Mouse (Mus musculus): Measurements from ENCODE around the gene Pld5.

Gene Pld5
- long read RNA-seq, experiment 1, partial matches to known transcripts = 1 of 1 reads
- long read RNA-seq, experiment 1, other reads (novel, unspliced or antisense) = 0 of 1 reads
- long read RNA-seq, experiment 2 = 0 reads

DNA sequence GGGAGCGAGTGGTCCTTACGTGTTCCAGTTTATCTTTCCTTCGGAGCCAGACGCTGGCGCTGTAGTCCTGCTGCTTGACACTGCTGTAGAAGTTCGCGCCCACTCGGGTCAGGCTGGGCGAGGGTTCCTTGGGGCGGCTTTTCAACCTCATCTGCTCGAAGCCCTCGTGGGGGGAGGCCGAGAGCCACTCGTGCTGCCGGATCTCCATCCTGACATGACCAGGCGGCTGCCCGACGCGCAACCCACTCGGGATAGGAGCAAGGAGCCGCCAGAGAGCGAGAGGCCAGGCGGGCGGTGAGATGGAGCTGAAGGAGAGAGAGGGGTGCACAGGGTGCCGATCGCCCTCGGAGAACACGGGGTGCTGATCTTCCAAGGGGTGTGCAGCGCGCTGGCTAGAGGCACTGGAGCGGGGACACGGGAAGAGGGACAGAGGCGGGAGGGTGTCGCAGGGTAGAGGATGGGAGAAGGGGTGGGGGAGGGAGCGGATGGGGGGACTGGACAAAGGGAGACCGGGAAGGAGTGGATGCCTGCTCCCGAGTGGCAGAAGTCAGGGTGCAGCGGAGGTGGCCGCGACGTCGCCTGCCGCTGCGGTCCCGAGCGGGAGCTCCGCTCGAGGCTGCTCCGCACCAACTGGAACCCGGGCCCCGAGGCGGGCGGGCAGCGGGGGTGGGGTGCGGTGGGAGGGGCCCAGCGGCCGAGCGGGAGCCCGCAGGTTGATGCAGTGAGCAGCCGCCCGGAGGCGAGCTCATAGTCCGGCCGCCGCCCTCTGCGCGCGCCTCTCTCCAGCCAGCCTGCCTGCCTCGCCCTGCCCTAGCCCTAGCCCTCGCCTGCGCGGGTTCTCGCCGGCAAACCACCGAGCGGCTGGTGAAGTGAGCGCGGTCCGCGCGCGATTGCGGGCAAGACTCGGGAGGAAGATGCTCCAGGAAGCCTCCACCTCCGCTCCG is at the start of gene Pld5:
Gene Pld5 (minus strand): TSS at position 646 of the 944 bp plus-strand sequence.
- intact Hi-C loops (cut with DNase I) = no loop called here

DNA sequence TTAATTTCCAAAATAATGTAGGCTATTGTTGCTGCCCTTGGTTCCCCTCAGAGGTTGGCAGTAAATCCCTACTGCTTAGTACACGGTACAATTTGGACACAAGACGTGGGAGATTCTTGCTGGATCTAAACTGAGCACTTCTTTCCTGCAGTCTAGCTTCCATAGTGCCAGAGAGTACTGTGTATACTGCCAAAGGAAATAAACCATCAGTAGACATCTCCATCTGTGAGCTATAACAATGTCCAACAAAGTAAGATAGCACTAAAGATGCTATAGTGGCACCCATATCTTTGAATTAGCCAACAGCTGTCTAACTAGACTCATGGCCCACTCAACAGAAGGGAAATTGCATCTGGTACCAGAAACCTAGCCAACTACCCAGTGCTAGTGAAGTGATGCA is 40.0 kb upstream of the Pld5 start:
- intact Hi-C loops (cut with DNase I) = no loop called here

DNA sequence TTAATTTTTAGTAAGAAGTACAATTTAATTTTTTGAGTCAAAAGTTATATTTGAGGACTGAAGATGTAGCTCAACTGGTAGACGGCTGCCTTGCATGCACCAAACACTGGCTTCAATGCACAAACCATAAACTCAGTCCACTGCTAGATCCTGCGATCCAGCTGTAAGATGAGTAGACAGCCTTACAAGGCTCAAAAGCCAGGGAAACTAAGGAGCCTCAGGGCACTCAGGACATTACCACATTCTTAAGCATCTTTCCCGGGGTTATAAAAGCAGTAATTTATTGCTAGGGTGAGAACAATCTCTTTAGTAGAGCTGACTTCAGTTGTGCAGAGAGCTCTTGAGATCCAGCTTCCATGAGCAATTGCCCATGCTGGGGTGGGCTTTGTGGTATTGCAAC is 35.1 kb upstream of the Pld5 start:
- intact Hi-C loops (cut with DNase I) = no loop called here

DNA sequence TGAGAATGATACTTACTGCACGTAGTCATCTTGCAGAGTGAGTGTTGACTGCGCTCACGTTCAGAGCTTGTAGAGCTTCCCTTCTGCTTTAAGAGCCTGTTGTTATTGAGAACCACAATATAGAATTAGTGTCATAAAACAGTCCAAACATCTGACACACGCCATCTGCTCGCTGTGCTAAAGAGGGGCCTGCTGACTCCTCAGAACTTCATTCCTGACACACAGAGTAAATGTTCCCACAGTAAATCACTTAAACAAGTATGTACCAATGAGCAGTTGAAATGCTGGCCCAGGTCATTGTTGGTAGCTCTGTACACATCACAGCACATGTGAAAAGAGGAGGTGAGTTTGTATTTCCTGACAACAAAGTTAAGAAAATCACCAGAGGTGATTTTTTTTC is 14.3 kb upstream of the Pld5 start:
- intact Hi-C loops (cut with DNase I) = no loop called here

DNA sequence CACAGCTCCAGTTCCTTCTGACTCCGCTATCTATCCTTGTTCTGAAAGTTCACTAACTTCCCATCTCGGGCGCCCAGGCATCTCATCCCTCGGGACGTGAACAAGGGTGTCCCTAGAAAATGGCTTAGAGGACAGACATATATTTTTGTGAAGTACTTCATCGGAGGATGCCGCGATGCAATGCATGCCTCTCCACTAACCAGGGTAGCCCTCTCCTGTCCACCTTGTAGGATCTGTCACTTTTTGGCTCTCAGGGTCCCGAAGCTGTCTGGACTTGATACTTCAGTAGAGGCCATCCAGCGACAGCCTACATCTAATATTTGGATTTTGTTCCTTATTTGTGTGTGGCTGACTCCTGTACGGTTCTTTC is 484 bp upstream of the Pld5 start:
- intact Hi-C loops (cut with DNase I) = no loop called here

DNA sequence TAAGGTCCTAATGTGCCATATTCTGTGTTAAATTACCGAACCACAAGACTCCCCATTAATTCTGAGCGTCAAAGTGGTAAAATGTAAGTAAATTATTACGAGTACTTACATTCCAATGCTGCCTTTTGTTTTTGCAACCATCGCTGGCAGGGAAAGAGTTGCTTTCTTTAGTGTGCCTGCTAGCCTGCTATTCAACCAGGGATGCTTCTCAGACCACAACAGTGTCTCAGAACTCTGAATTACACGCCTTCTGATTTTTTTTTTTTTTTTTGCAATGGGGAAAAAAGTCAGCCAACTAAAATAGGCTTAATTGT is 26.4 kb downstream of the Pld5 start:
- intact Hi-C loops (cut with DNase I) = no loop called here

DNA sequence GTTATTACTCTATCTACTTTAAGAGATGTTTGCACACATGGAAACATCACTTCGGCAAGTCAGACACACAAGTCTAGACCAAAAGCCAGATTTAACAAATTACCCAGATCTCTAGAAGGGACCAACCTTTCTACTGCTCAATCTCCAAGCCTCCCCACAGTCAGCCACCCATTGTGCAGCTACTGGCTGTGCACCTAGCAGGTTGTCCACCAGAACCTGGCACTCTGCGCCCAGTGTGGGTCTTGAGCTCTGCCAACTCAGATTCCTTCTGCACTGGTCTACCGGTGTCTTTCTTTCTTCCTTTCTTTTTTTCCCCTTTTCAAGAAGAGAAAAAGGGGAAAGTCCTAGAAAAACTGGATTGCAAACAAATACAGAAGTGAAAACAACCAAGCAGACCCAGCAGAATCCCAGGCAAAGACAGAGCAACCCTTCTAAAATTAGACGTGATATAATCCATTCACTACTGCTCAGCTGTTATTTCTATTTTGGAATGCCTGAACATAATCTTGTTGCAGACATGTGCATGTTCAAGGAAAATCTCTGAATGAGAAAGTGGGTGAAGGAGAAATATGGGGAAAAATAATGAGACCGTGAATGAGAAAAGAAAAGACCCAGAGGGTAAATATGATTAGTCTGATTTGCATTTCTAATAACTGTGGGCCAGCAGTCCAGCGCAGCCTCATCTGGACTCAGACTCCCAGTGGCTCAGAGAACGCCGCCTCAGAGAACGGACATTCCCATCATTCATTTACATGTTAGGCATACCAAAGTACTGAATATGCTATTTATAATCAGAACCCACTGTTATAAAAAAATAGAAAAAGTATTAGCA is 27.0 kb downstream of the Pld5 start:
- intact Hi-C loops (cut with DNase I) = no loop called here

DNA sequence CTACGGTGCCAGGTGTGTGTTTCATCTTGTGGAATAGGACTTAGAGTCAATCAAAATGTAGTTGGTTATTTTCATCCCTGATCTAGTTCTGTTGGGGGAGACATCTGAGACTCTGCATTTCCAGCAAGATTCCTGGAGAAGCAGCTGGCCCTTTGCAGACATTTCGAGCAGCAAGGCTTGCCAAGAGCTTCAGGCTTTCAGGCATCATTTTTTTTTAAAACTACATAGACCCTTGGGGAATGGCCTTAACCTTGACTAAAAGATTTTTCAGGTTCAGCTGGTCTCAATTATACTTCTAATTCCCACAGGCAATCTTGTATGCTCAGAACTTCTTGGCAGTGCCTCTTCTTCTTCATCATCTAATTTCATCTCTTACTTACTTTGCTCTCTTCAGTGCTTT is 35.9 kb downstream of the Pld5 start:
- intact Hi-C loops (cut with DNase I) = no loop called here

DNA sequence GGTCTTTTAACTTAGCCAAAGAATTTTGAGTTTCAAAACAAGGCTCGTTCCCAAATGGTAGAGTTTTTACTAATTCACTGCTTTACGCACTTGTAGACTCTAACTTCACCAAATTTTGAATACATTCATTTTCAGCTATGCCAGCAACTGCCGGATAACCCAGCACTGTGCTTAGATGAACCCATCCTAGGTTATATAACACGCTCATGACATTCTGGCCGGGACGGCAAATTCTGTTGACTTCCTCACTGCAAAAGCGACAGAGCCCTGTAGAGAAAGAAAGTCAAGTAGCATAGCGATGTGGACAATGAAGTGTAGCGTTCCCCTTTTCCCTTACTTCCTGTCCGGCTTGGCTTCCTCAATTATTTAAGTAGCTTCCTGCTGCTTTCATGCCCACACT is 51.3 kb downstream of the Pld5 start:
- intact Hi-C loops (cut with DNase I) = loop anchor here (5.0 to 10.0 kb wide), 3 partner anchors 286 to 641 kb away; no protein-coding TSS in a partner anchor

DNA sequence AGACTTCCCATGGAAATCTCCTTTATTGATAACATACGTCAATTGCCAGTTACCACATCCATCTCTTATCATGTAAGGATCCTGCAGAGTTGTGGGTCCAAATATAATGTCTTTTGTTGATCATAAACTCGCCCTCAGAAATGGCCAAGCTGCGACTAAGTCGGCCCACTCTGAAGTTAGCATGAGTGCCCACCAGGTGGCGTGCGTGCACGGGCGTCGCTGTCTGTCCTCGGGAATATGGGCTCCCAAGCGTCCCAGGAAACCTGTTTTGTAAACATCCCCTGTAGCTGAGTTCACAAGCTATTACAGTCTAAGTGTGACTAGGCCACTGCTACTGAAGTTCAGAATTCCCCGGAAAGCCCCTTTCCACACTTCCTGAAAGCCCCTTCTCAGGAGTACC is 51.9 kb downstream of the Pld5 start:
- intact Hi-C loops (cut with DNase I) = loop anchor here (5.0 to 10.0 kb wide), 3 partner anchors 286 to 642 kb away; no protein-coding TSS in a partner anchor

DNA sequence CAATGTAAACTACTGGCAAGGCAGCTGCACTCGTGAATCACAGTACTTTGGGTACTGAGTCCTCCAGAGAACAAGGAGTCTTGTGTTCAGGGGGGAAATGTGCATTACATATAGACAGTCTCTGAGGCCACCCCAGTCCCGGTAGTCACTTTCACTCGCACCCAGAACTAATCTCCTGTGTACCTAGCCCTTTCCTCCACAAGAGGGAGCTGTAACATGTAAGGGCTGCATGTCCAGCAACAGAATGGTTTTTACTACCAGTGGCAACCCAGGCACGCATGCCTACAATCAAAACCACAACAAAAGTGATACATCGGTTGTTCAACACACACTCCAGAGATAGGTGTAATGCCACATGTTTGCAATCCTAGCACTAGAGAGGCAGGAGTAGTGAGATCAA is 56.9 kb downstream of the Pld5 start:
- intact Hi-C loops (cut with DNase I) = no loop called here

DNA sequence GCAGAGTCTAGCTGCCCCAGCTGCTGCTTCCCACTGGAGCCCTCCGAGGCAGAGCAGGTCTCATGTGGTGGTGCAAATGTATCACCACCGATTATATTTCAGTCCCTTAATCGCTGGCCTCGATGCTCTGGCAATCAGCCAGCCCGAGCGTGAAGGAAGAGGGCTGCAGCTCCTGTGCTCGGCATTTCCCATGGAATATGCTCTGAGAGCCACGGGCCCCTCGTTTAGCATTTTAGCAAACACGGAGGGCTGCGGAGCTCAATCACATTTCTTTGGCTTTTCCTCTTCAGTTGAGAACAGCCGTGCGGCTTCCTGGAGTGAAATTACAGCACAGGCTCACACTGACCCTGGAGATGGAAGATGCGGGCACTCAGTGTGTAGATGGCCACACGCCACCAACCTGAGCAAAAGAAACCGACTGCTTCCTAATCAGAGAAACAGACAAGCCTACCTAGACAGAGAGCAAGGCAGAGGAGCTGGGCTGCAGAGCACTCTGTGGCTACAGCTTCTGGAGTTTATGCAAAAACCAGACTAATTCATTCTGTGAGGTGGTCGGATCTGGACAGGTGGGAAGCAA is 61.4 kb downstream of the Pld5 start:
- intact Hi-C loops (cut with DNase I) = no loop called here

DNA sequence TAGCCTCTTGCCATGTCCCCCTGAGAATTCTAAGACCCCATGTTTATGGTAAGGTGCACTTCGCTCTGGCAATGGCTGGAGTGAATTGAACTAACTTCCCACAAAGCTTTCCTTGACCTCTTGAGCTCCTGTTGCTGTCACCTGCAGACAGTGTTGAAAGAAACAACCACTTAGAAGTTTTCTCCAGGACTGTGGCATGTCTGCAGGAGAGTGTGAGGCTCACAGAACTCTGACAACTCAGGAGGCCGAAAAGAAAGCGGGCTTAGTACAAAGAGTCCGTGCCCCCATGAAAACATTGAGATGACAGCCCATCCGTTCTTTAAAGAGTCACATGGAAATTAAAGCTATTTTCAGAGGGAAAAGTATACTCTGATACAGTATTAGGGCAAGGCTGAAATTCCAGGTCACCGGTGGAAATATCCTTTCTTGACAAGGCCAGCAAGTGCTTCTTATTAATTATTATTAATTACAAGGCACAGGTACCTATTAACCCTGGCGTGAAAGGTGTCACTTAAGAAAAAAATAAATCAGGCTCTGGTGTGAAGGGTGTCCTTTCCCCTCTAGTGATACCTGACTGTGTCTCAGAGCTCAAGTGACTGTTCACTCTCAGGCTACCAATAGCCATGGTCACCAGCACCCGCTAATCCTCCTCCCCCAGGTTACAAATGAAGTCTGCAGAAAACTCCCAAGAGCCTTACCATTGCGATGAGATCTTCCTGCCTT is 62.0 kb downstream of the Pld5 start:
- intact Hi-C loops (cut with DNase I) = no loop called here

DNA sequence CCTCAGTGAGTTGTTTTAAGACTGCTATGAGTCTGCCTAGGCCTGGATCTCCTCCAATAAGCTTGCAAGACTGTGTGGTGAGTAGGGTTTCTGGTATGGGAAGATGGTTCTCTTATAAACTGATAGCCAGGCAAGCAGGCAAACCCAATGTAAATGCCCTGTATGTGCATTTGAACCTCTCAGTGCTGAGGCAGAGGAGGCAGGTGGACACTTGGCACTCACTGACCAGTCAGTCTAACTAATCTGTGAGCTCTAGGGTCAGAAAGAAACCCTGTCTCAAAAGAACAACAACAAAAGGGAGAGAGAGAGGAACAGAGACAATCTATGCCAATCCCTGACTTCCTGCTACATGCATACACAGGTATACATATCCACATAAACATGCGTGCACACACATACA is 64.3 kb downstream of the Pld5 start:
- intact Hi-C loops (cut with DNase I) = no loop called here

DNA sequence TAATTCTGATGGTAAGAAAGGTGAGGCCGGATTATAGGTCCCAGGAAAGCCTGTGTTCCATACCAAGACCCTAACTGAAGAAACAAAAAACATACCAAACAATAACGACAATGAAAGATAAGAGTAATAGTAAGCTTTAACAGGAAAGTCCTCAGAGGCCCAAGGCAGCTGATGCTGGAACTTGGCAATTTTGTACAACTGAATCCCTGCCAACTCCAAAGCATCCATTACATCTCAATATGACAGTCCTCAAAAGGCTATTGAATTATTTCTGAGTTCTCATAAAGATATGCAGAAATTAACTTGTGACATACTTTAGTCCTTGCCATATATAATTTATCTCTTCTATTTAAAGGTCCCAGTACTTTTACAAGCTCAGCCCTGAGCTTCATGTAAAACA is 67.1 kb downstream of the Pld5 start:
- intact Hi-C loops (cut with DNase I) = no loop called here

DNA sequence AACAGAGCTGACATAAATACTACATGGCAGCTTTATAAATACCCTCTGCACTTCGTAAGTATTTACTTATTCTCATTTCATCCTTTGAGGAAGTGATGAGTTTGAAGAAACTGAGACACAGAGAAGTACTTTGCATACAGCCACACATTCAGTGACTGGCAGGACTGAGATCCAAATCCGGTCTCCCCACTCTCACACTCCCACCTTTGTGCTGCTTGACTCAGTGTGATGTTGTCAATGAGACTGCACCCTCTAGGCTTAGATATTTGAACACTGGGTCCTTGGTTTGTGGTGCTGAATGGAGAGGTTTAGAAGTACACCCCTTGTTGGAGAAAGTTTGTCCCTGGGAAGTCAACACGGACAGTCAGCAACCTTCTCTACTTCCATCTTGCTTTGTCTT is 72.8 kb downstream of the Pld5 start:
- intact Hi-C loops (cut with DNase I) = no loop called here

DNA sequence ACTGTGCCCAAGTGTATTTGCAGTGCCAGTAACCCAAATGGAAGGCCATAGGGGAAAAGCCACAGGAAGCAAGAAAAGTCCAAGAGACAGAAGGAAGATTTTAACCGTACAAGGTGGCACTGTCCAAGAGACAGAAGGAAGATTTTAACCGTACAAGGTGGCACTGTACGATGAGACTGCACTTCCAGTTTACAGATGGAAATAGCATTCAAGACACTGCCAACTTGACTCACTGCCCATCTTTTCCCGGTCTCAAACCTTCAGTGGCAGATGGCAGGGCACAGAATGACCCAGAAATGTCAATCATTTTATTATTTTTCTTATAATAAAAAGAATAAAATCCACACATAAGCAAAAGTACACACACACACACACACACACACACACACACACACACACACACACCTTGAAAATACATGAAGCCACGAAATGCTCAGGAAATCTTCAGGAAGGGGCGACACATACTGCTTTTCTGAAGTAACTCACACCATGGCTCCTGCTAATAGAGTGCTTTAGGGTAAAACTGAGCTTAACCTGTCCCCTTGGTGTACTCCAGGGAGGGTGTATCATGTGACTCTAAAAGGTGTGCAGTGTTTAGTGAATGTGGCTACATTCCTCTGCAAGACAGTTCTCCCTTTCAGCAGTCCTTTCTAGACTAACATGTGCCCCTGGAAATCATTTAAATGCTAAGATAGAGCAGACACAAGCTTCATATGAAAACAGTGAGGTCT is 77.9 kb downstream of the Pld5 start:
- intact Hi-C loops (cut with DNase I) = no loop called here

DNA sequence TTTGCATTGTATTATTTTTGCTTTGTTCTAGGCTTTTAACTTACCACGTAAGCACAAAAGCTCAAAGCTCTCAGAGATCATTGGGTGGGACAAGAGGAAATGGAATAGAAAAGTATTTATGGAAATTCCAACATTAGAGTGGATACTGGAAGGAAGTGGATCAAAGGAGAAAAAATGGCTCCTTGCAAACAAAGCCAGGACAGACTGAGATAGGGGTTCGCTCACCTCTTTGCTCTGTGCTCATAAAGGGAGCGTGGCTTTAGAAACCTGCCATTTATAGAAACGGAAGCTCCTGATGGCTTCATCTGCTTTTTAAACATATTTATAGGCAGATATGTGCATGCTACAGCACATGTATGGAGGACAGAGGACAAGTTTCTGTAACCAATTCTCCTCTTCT is 78.8 kb downstream of the Pld5 start:
- intact Hi-C loops (cut with DNase I) = no loop called here

DNA sequence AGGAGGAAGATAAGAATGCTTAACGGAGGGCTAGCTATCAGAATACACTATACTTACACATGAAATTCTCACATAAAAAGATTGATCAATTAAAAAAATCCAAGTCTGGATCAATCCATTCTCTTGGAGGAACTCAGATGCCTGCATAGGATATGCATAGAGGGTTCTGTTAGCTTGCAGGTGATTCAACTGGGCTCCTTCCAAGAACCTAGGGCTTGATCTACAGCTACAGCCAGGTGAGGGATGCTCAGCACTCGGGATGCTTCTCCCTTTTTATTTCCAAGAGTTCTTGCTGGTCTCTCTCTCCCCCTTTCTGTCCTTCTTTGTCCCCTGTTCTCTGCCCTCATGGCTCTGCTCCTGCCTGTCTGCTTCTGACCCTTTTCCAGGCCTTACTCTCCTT is 80.4 kb downstream of the Pld5 start:
- intact Hi-C loops (cut with DNase I) = no loop called here

DNA sequence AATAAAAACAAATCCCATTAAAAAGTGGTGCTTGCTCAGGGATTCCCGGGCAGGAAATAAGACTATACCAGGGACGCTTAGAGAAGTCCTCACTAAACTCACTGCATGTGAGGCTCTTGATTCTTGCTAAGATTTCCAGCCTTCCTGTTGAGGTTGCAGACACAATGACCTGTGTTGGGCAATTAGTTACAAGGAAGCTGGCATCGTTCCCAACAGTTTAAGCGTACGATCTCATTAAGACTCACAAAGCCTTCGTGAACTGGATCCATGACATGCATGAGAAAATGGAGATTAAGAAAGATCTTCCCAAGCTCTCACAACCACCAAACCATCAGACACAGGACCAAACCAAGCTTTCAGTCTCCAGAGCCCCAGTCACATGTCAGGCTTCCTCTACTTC is 91.1 kb downstream of the Pld5 start:
- intact Hi-C loops (cut with DNase I) = no loop called here

DNA sequence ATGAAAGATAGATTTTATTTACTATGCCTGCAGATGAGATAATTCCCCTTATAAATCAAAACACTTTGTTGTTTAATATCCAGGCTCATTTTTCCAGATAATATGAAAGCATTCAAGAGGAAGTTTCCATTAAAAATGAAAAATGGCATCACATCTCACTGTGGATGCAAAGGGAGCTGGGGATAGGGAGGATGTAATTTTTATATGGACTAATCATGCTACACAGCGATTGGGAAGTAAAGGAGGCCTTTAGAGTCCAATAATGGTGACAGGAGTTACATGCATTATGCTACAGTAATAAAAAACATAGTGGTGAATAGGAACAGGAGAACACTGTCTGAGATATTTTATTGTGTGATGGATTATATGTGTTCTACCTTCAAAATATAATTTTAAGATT is 100.1 kb downstream of the Pld5 start:
- intact Hi-C loops (cut with DNase I) = no loop called here

Data from adrenal gland (tissue).